Mouse (Mus musculus): ENCODE measurements around the gene Hemk1.

GRCm38 (mm10) chr9:107381723-107382122 is 43.6 kb upstream of the Hemk1 start:
- TF ChIP-seq CTCF (IDR thresholded peaks at IDR 0.05; ENCODE audit: control insufficient read depth, insufficient read depth, insufficient replicate concordance, low read depth, low read length) (no peak), POLR2A (IDR thresholded peaks at IDR 0.05; ENCODE audit: control insufficient read depth, low read depth, low read length) (no peak)

Data from testis, adult 2 months (tissue).